Mouse (Mus musculus) G1E (cell line): Measurements from ENCODE around the gene Uts2r.

Experiments
- CTCF ChIP-seq: IDR thresholded peaks from 2 replicates; pipeline ENCODE4 v1.5.1; 2012; ENCODE audit warnings: low read depth, low read length, inconsistent platforms, mixed read lengths
- GATA1 ChIP-seq: IDR thresholded peaks from 2 replicates; pipeline ENCODE4 v1.6.1; 2012; ENCODE audit warnings: borderline replicate concordance, low read length, inconsistent platforms, mixed read lengths
- GATA2 ChIP-seq: IDR thresholded peaks from 2 replicates; pipeline ENCODE4 v1.6.1; 2012; ENCODE audit warnings: low read depth, low read length, inconsistent platforms, borderline replicate concordance
- POLR2AphosphoS5 ChIP-seq: IDR thresholded peaks from 2 replicates; pipeline ENCODE4 v1.6.1; 2012; ENCODE audit warnings: low read depth, low read length, inconsistent platforms; ENCODE audit not compliant: insufficient replicate concordance
- TAL1 ChIP-seq: conservative IDR thresholded peaks from 2 replicates; pipeline ENCODE4 v1.6.1; 2012; ENCODE audit warnings: low read depth, low read length, inconsistent platforms, mixed read lengths

GRCm38 (mm10) chr11:121129616-121130015, 30.5 kb upstream of the Uts2r start:
- no peak for TF ChIP-seq CTCF
- no peak for TF ChIP-seq GATA1
- TF ChIP-seq POLR2AphosphoS5 = no peak
- TF ChIP-seq GATA2 = no peak
- no peak for TF ChIP-seq TAL1
